Mouse (Mus musculus) stomach, embryonic 16.5 days (tissue): Measurements from ENCODE around the gene Atp4a. TPM values are rescaled to one million over a fixed set of nuclear protein-coding genes. Genes with fewer than 3 reads are reported as not detected.

Experiments used
- ATAC-seq: fragments of 200-750 bp; cut with Nextera tagmentation; 2 replicates; pipeline ENCODE4 v1.8.0; 2017; ENCODE audit warnings: moderate number of reproducible peaks, moderate TSS enrichment; ENCODE audit not compliant: insufficient read depth, low FRiP score
- H3K27ac ChIP-seq: fragments of 300-500 bp; sonication (generic); 2 replicates; pipeline ENCODE4 v1.5.1; 2014; ENCODE audit warnings: low read length
- H3K27me3 ChIP-seq: fragments of 300-500 bp; sonication (generic); 2 replicates; pipeline ENCODE4 v1.6.1; 2014; ENCODE audit warnings: low read length, control low read depth, mixed read lengths; ENCODE audit not compliant: control insufficient read depth, insufficient read depth
- H3K36me3 ChIP-seq: fragments of 300-500 bp; sonication (generic); 2 replicates; pipeline ENCODE4 v1.6.1; 2014; ENCODE audit warnings: low read length; ENCODE audit not compliant: control insufficient read depth, insufficient read depth
- H3K4me1 ChIP-seq: fragments of 300-500 bp; sonication (generic); 2 replicates; pipeline ENCODE4 v1.6.1; 2014; ENCODE audit warnings: low read length, control low read depth, mixed read lengths; ENCODE audit not compliant: control insufficient read depth, insufficient read depth
- H3K4me2 ChIP-seq: fragments of 300-500 bp; sonication (generic); 2 replicates; pipeline ENCODE4 v1.6.1; 2014; ENCODE audit warnings: low read depth, low read length, mixed read lengths
- H3K4me3 ChIP-seq: fragments of 300-500 bp; sonication (generic); replicated peaks from 2 replicates; pipeline ENCODE4 v1.5.1; 2014; ENCODE audit warnings: mild to moderate bottlenecking, low read length
- H3K9ac ChIP-seq: fragments of 300-500 bp; sonication (generic); 2 replicates; pipeline ENCODE4 v1.6.1; 2014; ENCODE audit warnings: low read length
- H3K9me3 ChIP-seq: fragments of 300-500 bp; sonication (generic); replicated peaks from 2 replicates; pipeline ENCODE4 v1.6.1; 2016; ENCODE audit warnings: low read length, control low read depth; ENCODE audit not compliant: control insufficient read depth
- WGBS: fragments of 180-500 bp; shearing (Covaris S2); extraction: QIAGEN DNeasy Blood & Tissue Kit; methylation state at CpG from one replicate; pipeline ENCODE4 v1.1.7; 2014; 5-methylcytosine and 5-hydroxymethylcytosine counted together
- polyA plus RNA-seq: library from polyadenylated mRNA; unstranded; fragments of >200 nt; fragmentation: Nextera tagmentation; extraction: Ambion mirVana; gene quantifications from 2 replicates; pipeline ENCODE4 v1.2.1, GENCODE M21; 2015

The Atp4a gene
- polyA plus RNA-seq, 1 experiment from 2014 or later: 22.3 TPM

DNA sequence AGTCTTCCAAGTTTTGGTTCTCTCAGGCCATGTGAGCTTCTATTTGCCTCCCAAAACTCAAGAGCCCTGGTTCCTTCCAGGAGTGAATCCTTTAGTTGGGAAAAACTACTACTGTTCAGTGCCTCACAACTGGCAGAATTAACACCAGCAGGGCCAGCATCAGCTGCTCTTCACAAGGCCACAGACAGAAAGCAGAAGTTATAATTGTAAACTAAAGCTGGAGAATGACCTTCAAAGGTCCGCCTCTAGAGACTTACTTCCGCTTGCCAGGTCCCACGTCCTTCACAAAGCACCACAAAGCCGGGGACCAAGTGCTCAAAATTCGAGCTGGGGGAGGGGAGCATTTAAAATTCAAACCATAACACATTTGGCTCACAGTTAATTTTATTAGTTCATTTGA is 13.9 kb upstream of the Atp4a start:
- Histone ChIP-seq H3K4me3 (no peak overlapping the region), H3K9ac (no peak overlapping the region), H3K36me3 (no peaks in the 10 kb centered on the region), H3K27me3 (no peaks in the 10 kb centered on the region), H3K27ac (0 out of 2 replicates have a peak overlapping the region, but pooled peaks have one; percentile 27), H3K4me2 (no peak overlapping the region), H3K9me3 (no peaks in the 10 kb centered on the region), H3K4me1 (no peaks in the 10 kb centered on the region)
- WGBS: 58% methylated on average over 5 of the region's 5 CpGs
- no peak for ATAC-seq

DNA sequence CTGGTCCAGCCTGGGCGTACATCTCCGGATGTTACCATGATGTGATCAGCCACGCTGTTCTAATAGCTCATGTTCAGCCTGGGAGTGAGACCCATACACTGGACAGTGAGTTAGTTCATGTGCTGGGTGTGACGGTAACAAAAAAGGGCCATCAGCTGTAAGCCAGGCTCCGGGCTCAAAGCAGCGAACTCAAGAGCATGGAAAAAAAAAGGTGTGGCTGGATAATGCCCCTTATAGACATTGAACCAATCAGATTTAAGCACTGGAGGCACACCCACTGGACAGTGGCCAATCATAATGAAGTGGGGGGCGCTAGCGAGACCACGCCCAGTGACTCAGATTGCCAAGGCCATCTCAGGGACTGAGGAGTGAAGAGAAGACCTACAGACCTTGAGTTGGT is 13.4 kb upstream of the Atp4a start, which contains the start of gene 2200002J24Rik:
2200002J24Rik (plus strand) TSS at position 338 of the 400 bp plus-strand sequence.
- no peak within 1 kb of the TSS for H3K4me3 ChIP-seq
- peak; percentile 66 for ATAC-seq
- H3K9me3 ChIP-seq: no peaks in the 10 kb centered on the region
- H3K27me3 ChIP-seq: no peaks in the 10 kb centered on the region
- no peak within 1 kb of the TSS for H3K9ac ChIP-seq
- WGBS: 35% methylated on average over 9 of the region's 9 CpGs
- no peaks in the 10 kb centered on the region for H3K4me1 ChIP-seq
- H3K27ac ChIP-seq: 0 out of 2 replicates have a peak within 1 kb of the TSS, but pooled peaks have one; percentile 27
- no peak within 1 kb of the TSS for H3K4me2 ChIP-seq
- H3K36me3 ChIP-seq: no peaks in the 10 kb centered on the region

DNA sequence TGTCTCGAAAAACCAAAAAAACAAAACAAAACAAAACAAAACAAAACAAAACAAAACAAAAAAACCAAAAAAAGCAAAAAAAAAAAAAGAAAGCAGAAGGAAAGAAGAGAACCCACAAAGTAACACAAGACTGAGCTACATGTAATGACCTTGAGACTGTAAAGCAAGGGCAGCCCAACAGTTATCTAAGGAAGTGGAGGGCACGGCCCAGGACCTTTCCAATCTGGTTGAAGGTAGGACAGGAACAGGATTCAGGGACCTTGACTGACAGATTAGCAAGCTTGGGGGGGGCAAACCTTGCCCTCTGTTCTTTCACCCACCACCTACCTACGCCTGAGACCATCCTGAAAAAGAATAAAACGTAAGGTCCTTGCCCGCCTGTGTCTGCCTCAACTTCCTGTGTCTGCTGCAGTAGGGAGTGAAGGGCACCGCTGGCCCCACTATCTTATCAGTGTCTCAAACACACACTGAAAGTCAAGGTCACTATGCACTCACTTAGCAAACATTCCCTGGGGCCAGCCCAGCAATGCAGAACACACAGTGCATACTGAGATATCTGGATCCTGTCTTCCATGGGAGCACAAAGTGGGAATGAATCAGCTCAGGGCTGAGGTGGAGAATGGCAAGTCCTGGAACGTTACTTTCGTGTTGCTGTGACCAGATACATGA is 5.7 kb upstream of the Atp4a start:
- H3K9me3 ChIP-seq: no peaks in the 10 kb centered on the region
- peak; percentile 89 for ATAC-seq
- 50% methylated on average over 8 of the region's 8 CpGs for WGBS
- H3K4me1 ChIP-seq: no peaks in the 10 kb centered on the region
- H3K4me2 ChIP-seq: peak overlapping the region; percentile 10; the same call in 1 of the 2 replicates
- no peaks in the 10 kb centered on the region for H3K36me3 ChIP-seq
- no peak overlapping the region; the same call in 1 of the 2 replicates for H3K9ac ChIP-seq
- no peak overlapping the region for H3K4me3 ChIP-seq
- peak overlapping the region; percentile 73 for H3K27ac ChIP-seq
- no peaks in the 10 kb centered on the region for H3K27me3 ChIP-seq

DNA sequence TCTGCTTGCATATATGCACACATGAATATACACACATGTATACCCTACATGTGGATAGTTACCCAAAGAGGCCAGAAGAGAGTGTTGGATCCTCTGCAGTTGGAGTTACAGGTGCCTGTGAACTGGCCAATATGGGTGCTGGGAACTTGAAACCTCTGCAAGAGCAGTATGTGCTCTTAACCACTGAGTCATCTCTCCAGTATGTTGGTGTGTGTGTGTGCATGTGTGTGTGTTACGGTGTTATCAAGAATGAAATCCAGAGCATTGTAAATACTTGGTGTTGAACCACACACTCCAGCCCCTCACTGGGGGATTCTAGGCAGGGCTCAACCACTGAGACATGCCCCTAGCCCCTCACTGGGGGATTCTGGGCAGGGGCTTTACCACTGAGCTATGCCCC is 4.6 kb upstream of the Atp4a start:
- H3K4me2 ChIP-seq: no peak overlapping the region
- no peak overlapping the region for H3K4me3 ChIP-seq
- no peaks in the 10 kb centered on the region for H3K27me3 ChIP-seq
- H3K36me3 ChIP-seq: no peaks in the 10 kb centered on the region
- H3K9me3 ChIP-seq: no peaks in the 10 kb centered on the region
- no peaks in the 10 kb centered on the region for H3K4me1 ChIP-seq
- no peak overlapping the region; the same call in 1 of the 2 replicates for H3K27ac ChIP-seq
- ATAC-seq: no peak
- H3K9ac ChIP-seq: no peak overlapping the region
- WGBS: 57% methylated on average over 1 of the region's 1 CpGs

DNA sequence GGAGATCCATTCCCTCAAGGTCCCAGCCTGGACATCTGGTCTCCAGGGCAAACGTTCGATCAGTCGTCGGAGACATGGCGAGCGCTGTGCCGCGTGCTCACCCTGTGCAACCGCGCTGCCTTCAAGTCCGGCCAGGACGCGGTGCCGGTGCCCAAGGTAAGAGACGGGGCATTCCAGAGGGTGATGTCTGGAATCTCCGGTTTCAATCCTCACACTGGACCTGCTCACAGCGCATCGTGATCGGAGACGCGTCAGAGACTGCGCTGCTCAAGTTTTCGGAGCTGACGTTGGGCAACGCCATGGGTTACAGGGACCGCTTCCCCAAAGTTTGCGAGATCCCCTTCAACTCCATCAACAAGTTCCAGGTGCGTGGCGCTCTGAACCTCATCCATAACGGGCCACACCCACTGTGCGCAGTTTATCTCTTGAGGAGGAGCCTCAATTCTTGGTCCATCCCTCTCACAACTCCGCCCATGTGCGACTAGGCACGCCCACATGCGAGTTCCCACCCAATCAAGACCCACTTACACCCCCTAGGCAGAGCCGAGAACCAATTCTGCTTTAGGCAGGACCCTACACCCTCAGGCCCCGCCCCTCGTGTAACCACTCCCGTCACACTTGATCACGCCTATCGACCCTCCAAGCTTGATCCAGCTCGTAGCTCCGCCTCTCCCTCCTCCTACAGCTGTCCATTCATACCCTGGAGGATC is 5.2 kb downstream of the Atp4a start:
- Histone ChIP-seq H3K9ac (peak overlapping the region; percentile 55), H3K4me3 (peak overlapping the region; percentile 46), H3K4me1 (peaks cover 14% of the 10 kb centered on the region), H3K4me2 (peak overlapping the region; percentile 72), H3K9me3 (no peaks in the 10 kb centered on the region), H3K27ac (no peak overlapping the region), H3K36me3 (no peaks in the 10 kb centered on the region), H3K27me3 (peaks cover 14% of the 10 kb centered on the region)
- ATAC-seq: peak; percentile 97
- WGBS: 1% methylated on average over 43 of the region's 43 CpGs

DNA sequence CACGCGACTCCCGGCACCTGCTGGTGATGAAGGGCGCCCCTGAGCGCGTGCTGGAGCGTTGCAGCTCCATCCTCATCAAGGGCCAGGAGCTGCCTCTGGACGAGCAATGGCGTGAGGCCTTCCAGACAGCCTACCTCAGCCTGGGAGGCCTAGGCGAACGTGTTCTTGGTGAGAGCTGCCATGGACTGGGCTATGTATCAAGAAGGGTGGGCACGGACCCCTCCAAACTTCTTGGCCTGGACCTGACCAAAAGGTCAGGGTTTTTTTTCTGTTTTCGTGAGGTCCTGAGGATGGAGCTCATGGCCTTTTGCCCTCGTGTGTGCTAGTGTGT is 5.7 kb downstream of the Atp4a start:
- Histone ChIP-seq H3K27ac (no peak overlapping the region), H3K4me2 (peak overlapping the region; percentile 72), H3K9me3 (no peaks in the 10 kb centered on the region), H3K27me3 (peaks cover 14% of the 10 kb centered on the region), H3K36me3 (no peaks in the 10 kb centered on the region), H3K4me3 (peak overlapping the region; percentile 46), H3K4me1 (peaks cover 14% of the 10 kb centered on the region), H3K9ac (peak overlapping the region; percentile 55)
- no peak for ATAC-seq
- WGBS: 13% methylated on average over 14 of the region's 14 CpGs

DNA sequence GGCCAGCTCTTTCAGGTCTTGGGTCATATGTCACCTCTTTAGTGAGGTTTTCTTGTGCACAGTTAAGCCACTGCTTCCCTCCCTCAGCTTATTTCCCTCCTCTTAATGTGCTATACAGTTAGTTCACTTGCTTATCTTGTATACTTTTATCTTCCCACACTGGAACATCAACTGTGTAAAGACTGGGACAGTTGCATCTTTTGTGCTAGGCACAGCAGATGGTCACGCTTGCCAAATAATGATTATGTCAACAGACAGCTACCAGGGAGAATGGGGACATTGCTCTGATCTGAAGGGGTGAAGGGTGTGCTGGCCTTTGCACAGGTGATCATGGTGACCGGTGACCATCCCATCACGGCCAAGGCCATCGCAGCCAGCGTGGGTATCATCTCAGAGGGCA is 7.7 kb downstream of the Atp4a start:
- H3K4me3 ChIP-seq: no peak overlapping the region
- no peak overlapping the region for H3K9ac ChIP-seq
- no peak overlapping the region for H3K4me2 ChIP-seq
- peaks cover 14% of the 10 kb centered on the region for H3K27me3 ChIP-seq
- H3K4me1 ChIP-seq: peaks cover 14% of the 10 kb centered on the region
- H3K27ac ChIP-seq: no peak overlapping the region
- no peak for ATAC-seq
- WGBS: 90% methylated on average over 5 of the region's 5 CpGs
- H3K36me3 ChIP-seq: no peaks in the 10 kb centered on the region
- no peaks in the 10 kb centered on the region for H3K9me3 ChIP-seq

DNA sequence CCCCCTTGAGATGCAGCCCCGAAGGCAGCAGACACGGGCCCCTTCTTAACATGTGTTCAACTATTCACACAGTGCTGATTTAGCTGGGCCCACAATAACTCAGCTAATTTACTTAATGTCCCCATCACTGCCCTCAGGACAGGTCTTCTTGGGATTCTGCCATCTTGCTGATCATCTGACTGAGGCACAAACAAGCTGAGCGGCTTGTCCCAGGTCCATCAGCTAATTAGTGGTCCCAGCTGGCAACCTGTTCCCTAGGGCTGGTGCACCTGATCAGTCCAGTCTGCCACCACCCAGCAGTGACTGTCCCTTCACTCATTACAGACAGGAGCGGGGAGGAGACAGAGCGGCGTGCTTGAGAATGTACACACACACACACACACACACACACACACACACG is 9.3 kb downstream of the Atp4a start:
- Histone ChIP-seq H3K9me3 (no peaks in the 10 kb centered on the region), H3K27ac (no peak overlapping the region), H3K36me3 (no peaks in the 10 kb centered on the region), H3K9ac (no peak overlapping the region), H3K27me3 (peaks cover 10% of the 10 kb centered on the region), H3K4me2 (no peak overlapping the region), H3K4me1 (peaks cover 14% of the 10 kb centered on the region), H3K4me3 (no peak overlapping the region)
- ATAC-seq: no peak
- 79% methylated on average over 7 of the region's 7 CpGs for WGBS

DNA sequence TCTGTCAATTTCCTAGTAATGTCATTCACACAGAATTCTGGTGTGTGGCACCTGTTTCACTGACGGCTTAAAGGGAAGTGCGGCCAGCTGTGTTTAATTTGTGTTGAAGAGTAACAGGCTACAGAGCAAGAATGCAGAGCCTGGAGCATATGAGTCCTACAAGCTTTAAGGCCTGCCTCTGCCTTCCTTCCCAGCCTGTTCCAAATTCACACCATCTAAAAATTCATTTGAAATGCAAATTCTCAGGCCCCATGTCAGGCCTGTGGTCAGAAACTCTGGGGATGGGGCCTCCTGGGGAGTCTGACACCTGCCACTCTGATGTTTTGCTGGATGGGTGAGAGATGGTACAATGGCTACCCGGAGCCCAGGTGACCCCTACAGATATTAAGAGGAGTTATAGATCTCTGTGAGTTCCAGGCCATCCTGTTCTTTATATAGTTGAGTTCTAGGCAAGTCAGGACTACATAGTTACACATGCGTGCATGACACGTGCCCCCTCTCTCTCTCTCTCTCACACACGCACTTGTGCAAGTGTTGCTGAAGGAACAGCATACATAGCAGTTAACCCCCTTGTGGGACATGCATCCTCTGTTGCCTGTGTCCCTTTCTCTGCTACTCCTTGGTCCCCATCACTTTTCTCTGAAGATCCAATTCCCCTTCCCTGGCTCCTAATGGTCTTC is 11.4 kb downstream of the Atp4a start:
- H3K36me3 ChIP-seq: peaks cover 4% of the 10 kb centered on the region; the same call in 1 of the 2 replicates
- no peak overlapping the region for H3K4me2 ChIP-seq
- 60% methylated on average over 6 of the region's 6 CpGs for WGBS

More for the DNA sequence above, 11.4 kb downstream of the Atp4a start:
- Histone ChIP-seq H3K9ac (no peak overlapping the region), H3K9me3 (no peaks in the 10 kb centered on the region), H3K27ac (no peak overlapping the region), H3K4me1 (peaks cover 9% of the 10 kb centered on the region), H3K4me3 (no peak overlapping the region), H3K27me3 (no peaks in the 10 kb centered on the region)
- ATAC-seq: no peak
